Mouse (Mus musculus): Measurements from ENCODE around the gene March6. TPM values are rescaled to one million over a fixed set of nuclear protein-coding genes. Genes with fewer than 3 reads are reported as not detected.

March6 gene
- polyA plus RNA-seq, 1 experiment from 2014 or later = 68.3 TPM

- H3K9me3 ChIP-seq (replicated peaks; ENCODE audit: control insufficient read depth, low read length) = no peaks in the 10 kb centered on the region
- no peaks in the 10 kb centered on the region for H3K27me3 ChIP-seq (replicated peaks; ENCODE audit: control insufficient read depth, insufficient read depth, low read length)
- peak; percentile 60; the same call in 1 of the 2 replicates for ATAC-seq
- H3K36me3 ChIP-seq (ENCODE audit: control insufficient read depth, insufficient read depth, low read length) = no peaks in the 10 kb centered on the region
- peaks cover 12% of the 10 kb centered on the region for H3K4me1 ChIP-seq (ENCODE audit: control insufficient read depth, insufficient read depth, low read length)
- DNase-seq (ENCODE audit: low spot score) = peak; percentile 79
- no peak overlapping the region for H3K4me3 ChIP-seq (ENCODE audit: low read depth, low read length)
- H3K9ac ChIP-seq (ENCODE audit: low read length) = no peak overlapping the region
- WGBS = 1% methylated on average over 7 of the region's 7 CpGs
- H3K4me2 ChIP-seq (ENCODE audit: low read length) = no peak overlapping the region
- H3K27ac ChIP-seq (ENCODE audit: low read depth, low read length) = peak overlapping the region; percentile 17; the same call in 1 of the 2 replicates
These were observed 5.3 kb upstream of the March6 start for GRCm38 (mm10) chr15:31536051-31536737.

- peaks cover 12% of the 10 kb centered on the region for H3K4me1 ChIP-seq (ENCODE audit: control insufficient read depth, insufficient read depth, low read length)
- DNase-seq (ENCODE audit: low spot score) (no peak), ATAC-seq (no peak)
- no peak overlapping the region for H3K9ac ChIP-seq (ENCODE audit: low read length)
- H3K36me3 ChIP-seq (ENCODE audit: control insufficient read depth, insufficient read depth, low read length) = no peaks in the 10 kb centered on the region
- no peak overlapping the region for H3K4me3 ChIP-seq (ENCODE audit: low read depth, low read length)
- no peak overlapping the region for H3K4me2 ChIP-seq (ENCODE audit: low read length)
- H3K27ac ChIP-seq (ENCODE audit: low read depth, low read length) = peak overlapping the region; percentile 17; the same call in 1 of the 2 replicates
- no peaks in the 10 kb centered on the region for H3K9me3 ChIP-seq (replicated peaks; ENCODE audit: control insufficient read depth, low read length)
- no peaks in the 10 kb centered on the region for H3K27me3 ChIP-seq (replicated peaks; ENCODE audit: control insufficient read depth, insufficient read depth, low read length)
- 23% methylated on average over 8 of the region's 8 CpGs for WGBS
These were observed 4.5 kb upstream of the March6 start for GRCm38 (mm10) chr15:31535259-31535855.

GRCm38 (mm10) chr15:31534421-31535258, 3.8 kb upstream of the March6 start:
- no peak overlapping the region for H3K4me3 ChIP-seq (ENCODE audit: low read depth, low read length)
- no peaks in the 10 kb centered on the region for H3K36me3 ChIP-seq (ENCODE audit: control insufficient read depth, insufficient read depth, low read length)
- DNase-seq (ENCODE audit: low spot score) (no peak), ATAC-seq (no peak)
- no peaks in the 10 kb centered on the region for H3K27me3 ChIP-seq (replicated peaks; ENCODE audit: control insufficient read depth, insufficient read depth, low read length)
- WGBS = 86% methylated on average over 7 of the region's 7 CpGs
- H3K9me3 ChIP-seq (replicated peaks; ENCODE audit: control insufficient read depth, low read length) = no peaks in the 10 kb centered on the region
- H3K4me2 ChIP-seq (ENCODE audit: low read length) = no peak overlapping the region
- H3K27ac ChIP-seq (ENCODE audit: low read depth, low read length) = 0 out of 2 replicates have a peak overlapping the region, but pooled peaks have one; percentile 17
- no peak overlapping the region for H3K9ac ChIP-seq (ENCODE audit: low read length)
- H3K4me1 ChIP-seq (ENCODE audit: control insufficient read depth, insufficient read depth, low read length) = peaks cover 12% of the 10 kb centered on the region

GRCm38 (mm10) chr15:31533529-31533928, 2.7 kb upstream of the March6 start:
- H3K4me2 ChIP-seq (ENCODE audit: low read length) = no peak overlapping the region
- no peaks in the 10 kb centered on the region for H3K36me3 ChIP-seq (ENCODE audit: control insufficient read depth, insufficient read depth, low read length)
- no peak overlapping the region for H3K4me3 ChIP-seq (ENCODE audit: low read depth, low read length)
- H3K4me1 ChIP-seq (ENCODE audit: control insufficient read depth, insufficient read depth, low read length) = peaks cover 18% of the 10 kb centered on the region
- ATAC-seq (no peak), DNase-seq (ENCODE audit: low spot score) (no peak)
- no peak overlapping the region for H3K27ac ChIP-seq (ENCODE audit: low read depth, low read length)
- H3K9me3 ChIP-seq (replicated peaks; ENCODE audit: control insufficient read depth, low read length) = no peaks in the 10 kb centered on the region
- no peak overlapping the region for H3K9ac ChIP-seq (ENCODE audit: low read length)
- no peaks in the 10 kb centered on the region for H3K27me3 ChIP-seq (replicated peaks; ENCODE audit: control insufficient read depth, insufficient read depth, low read length)
- WGBS = 72% methylated on average over 2 of the region's 2 CpGs

- Histone ChIP-seq H3K4me2 (ENCODE audit: low read length) (peak overlapping the region; percentile 54; the same call in 1 of the 2 replicates), H3K9ac (ENCODE audit: low read length) (no peak overlapping the region), H3K4me3 (ENCODE audit: low read depth, low read length) (no peak overlapping the region), H3K4me1 (ENCODE audit: control insufficient read depth, insufficient read depth, low read length) (peaks cover 18% of the 10 kb centered on the region), H3K27ac (ENCODE audit: low read depth, low read length) (0 out of 2 replicates have a peak overlapping the region, but pooled peaks have one; percentile 98), H3K36me3 (ENCODE audit: control insufficient read depth, insufficient read depth, low read length) (no peaks in the 10 kb centered on the region), H3K27me3 (replicated peaks; ENCODE audit: control insufficient read depth, insufficient read depth, low read length) (no peaks in the 10 kb centered on the region), H3K9me3 (replicated peaks; ENCODE audit: control insufficient read depth, low read length) (no peaks in the 10 kb centered on the region)
- 97% methylated on average over 2 of the region's 2 CpGs for WGBS
- DNase-seq (ENCODE audit: low spot score) = no peak
- no peak for ATAC-seq
These were observed 1.6 kb upstream of the March6 start for GRCm38 (mm10) chr15:31532331-31533021.

- Histone ChIP-seq H3K27me3 (replicated peaks; ENCODE audit: control insufficient read depth, insufficient read depth, low read length) (no peaks in the 10 kb centered on the region), H3K9me3 (replicated peaks; ENCODE audit: control insufficient read depth, low read length) (no peaks in the 10 kb centered on the region), H3K4me3 (ENCODE audit: low read depth, low read length) (peak overlapping the region; percentile 69), H3K36me3 (ENCODE audit: control insufficient read depth, insufficient read depth, low read length) (no peaks in the 10 kb centered on the region), H3K27ac (ENCODE audit: low read depth, low read length) (peak overlapping the region; percentile 98), H3K9ac (ENCODE audit: low read length) (peak overlapping the region; percentile 92), H3K4me2 (ENCODE audit: low read length) (peak overlapping the region; percentile 54), H3K4me1 (ENCODE audit: control insufficient read depth, insufficient read depth, low read length) (peaks cover 18% of the 10 kb centered on the region)
- ATAC-seq = no peak
- 21% methylated on average over 16 of the region's 16 CpGs for WGBS
- no peak for DNase-seq (ENCODE audit: low spot score)
These were observed 835 bp upstream of the March6 start for GRCm38 (mm10) chr15:31531446-31532330.

GRCm38 (mm10) chr15:31529811-31530658, 818 bp downstream of the March6 start:
- Histone ChIP-seq H3K4me2 (ENCODE audit: low read length) (peak overlapping the region; percentile 70), H3K27ac (ENCODE audit: low read depth, low read length) (peak overlapping the region; percentile 98), H3K4me1 (ENCODE audit: control insufficient read depth, insufficient read depth, low read length) (peaks cover 9% of the 10 kb centered on the region), H3K9me3 (replicated peaks; ENCODE audit: control insufficient read depth, low read length) (no peaks in the 10 kb centered on the region), H3K9ac (ENCODE audit: low read length) (peak overlapping the region; percentile 92), H3K4me3 (ENCODE audit: low read depth, low read length) (peak overlapping the region; percentile 69), H3K36me3 (ENCODE audit: control insufficient read depth, insufficient read depth, low read length) (no peaks in the 10 kb centered on the region), H3K27me3 (replicated peaks; ENCODE audit: control insufficient read depth, insufficient read depth, low read length) (no peaks in the 10 kb centered on the region)
- DNase-seq (ENCODE audit: low spot score) = no peak
- peak; percentile 45 for ATAC-seq
- under 1% methylated on average over 50 of the region's 56 CpGs for WGBS

All from forebrain, embryonic 14.5 days (tissue).